Mouse (Mus musculus): ENCODE measurements around the gene Rmnd1.

GRCm38 (mm10) chr10:4357435-4357834 lies 74.8 kb downstream of the Rmnd1 start:
- TF ChIP-seq CTCF (IDR thresholded peaks at IDR 0.05; ENCODE audit: borderline replicate concordance, extremely low read depth, insufficient read depth, insufficient read length) (no peak), POLR2A (IDR thresholded peaks at IDR 0.05; ENCODE audit: borderline replicate concordance, extremely low read depth, insufficient read depth, insufficient read length, poor library complexity, severe bottlenecking) (no peak)
